Mouse (Mus musculus) hindbrain, embryonic 14.5 days (tissue): ENCODE results near the gene Stk4. TPM values are rescaled to one million over a fixed set of nuclear protein-coding genes. Genes with fewer than 3 reads are reported as not detected.
A peak's percentile ranks its signal among the peaks of the same experiment; 100 is the strongest.
"Not testable (repeated sequence)": the region's sequence is repeated elsewhere in the genome, so short reads cannot be mapped to it uniquely, and the experiment has no call there.

Experiments used
- ATAC-seq: fragments of 200-750 bp; cut with Nextera tagmentation; 2 replicates; pipeline ENCODE4 v1.8.0; 2017; ENCODE audit warnings: moderate number of reproducible peaks, mild to moderate bottlenecking, moderate TSS enrichment, moderate library complexity; ENCODE audit not compliant: low FRiP score
- DNase-seq: peaks from one replicate; pipeline ENCODE4 v3.0.0-alpha.2; 2015; ENCODE audit warnings: low spot score
- H3K27ac ChIP-seq: fragments of 300-500 bp; sonication (generic); 2 replicates; pipeline ENCODE4 v1.5.1; 2014; ENCODE audit warnings: mild to moderate bottlenecking, moderate library complexity
- H3K27me3 ChIP-seq: fragments of 300-500 bp; sonication (generic); 2 replicates; pipeline ENCODE4 v1.6.1; 2014; ENCODE audit warnings: mild to moderate bottlenecking, low read length, mixed read lengths; ENCODE audit not compliant: control insufficient read depth, insufficient read depth
- H3K36me3 ChIP-seq: fragments of 300-500 bp; sonication (generic); replicated peaks from 2 replicates; pipeline ENCODE4 v1.6.1; 2014; ENCODE audit not compliant: control insufficient read depth, insufficient read depth
- H3K4me1 ChIP-seq: fragments of 300-500 bp; sonication (generic); replicated peaks from 2 replicates; pipeline ENCODE4 v1.6.1; 2014; ENCODE audit warnings: antibody characterized with exemption, low read length, mixed read lengths; ENCODE audit not compliant: control insufficient read depth, insufficient read depth
- H3K4me2 ChIP-seq: fragments of 300-500 bp; sonication (generic); replicated peaks from 2 replicates; pipeline ENCODE4 v1.6.1; 2014; ENCODE audit warnings: mild to moderate bottlenecking, moderate library complexity
- H3K4me3 ChIP-seq: fragments of 300-500 bp; sonication (generic); replicated peaks from 2 replicates; pipeline ENCODE4 v1.5.1; 2014; ENCODE audit warnings: mild to moderate bottlenecking, low read length
- H3K9ac ChIP-seq: fragments of 300-500 bp; sonication (generic); 2 replicates; pipeline ENCODE4 v1.6.1; 2014
- H3K9me3 ChIP-seq: fragments of 300-500 bp; sonication (generic); 2 replicates; pipeline ENCODE4 v1.6.1; 2016; ENCODE audit warnings: low read length; ENCODE audit not compliant: control insufficient read depth
- WGBS: fragments of 180-500 bp; shearing (Covaris S2); extraction: QIAGEN DNeasy Blood & Tissue Kit; methylation state at CpG from one replicate; pipeline ENCODE4 v1.1.7; 2014; 5-methylcytosine and 5-hydroxymethylcytosine counted together
- polyA plus RNA-seq: library from polyadenylated mRNA; unstranded; fragments of >200 nt; fragmentation: Nextera tagmentation; extraction: Ambion mirVana; gene quantifications from 2 replicates; pipeline ENCODE4 v1.2.1, GENCODE M21; 2014

The Stk4 gene
- polyA plus RNA-seq, 1 experiment from 2014 or later: 27.4 TPM

- ATAC-seq (peak; percentile 37; the same call in 1 of the 2 replicates), DNase-seq (no peak)
- Histone ChIP-seq H3K4me3 (peak overlapping the region; percentile 20), H3K4me2 (peak overlapping the region; percentile 43), H3K27ac (no peak overlapping the region), H3K9me3 (no peaks in the 10 kb centered on the region), H3K9ac (no peak overlapping the region), H3K27me3 (no peaks in the 10 kb centered on the region), H3K4me1 (no peaks in the 10 kb centered on the region), H3K36me3 (peaks cover 11% of the 10 kb centered on the region)
- WGBS: 6% methylated on average over 16 of the region's 16 CpGs
Observed at GRCm38 (mm10) chr2:164047197-164047690, 22.9 kb upstream of the Stk4 start.

- Histone ChIP-seq H3K36me3 (peaks cover 71% of the 10 kb centered on the region), H3K27me3 (no peaks in the 10 kb centered on the region), H3K9ac (no peak overlapping the region), H3K27ac (no peak overlapping the region), H3K4me2 (no peak overlapping the region), H3K4me3 (no peak overlapping the region), H3K4me1 (no peaks in the 10 kb centered on the region), H3K9me3 (no peaks in the 10 kb centered on the region)
- ATAC-seq (no peak), DNase-seq (no peak)
- 92% methylated on average over 8 of the region's 8 CpGs for WGBS
Observed at GRCm38 (mm10) chr2:164053767-164054166, 16.4 kb upstream of the Stk4 start.

DNA sequence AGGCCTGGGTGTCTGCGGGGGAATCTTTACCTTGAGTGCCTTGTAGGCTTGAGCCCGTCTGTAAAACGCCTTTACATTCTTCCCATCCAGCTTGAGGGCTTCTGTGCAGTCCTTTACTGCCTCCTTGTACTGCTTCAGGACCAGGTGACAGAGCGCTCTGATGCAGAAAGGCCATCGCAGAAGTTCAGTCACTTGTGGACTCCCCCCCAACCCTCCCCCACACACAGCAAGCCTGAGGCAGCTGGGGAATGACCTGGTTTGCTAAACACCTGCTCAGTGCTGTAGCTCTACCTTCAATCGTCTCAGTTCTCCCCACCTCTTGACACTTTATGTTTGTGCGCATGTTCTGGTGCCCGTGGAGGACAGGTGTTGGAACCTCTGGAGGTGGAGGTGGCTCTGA is 15.5 kb upstream of the Stk4 start:
- ATAC-seq (no peak), DNase-seq (no peak)
- no peaks in the 10 kb centered on the region for H3K27me3 ChIP-seq
- no peak overlapping the region for H3K9ac ChIP-seq
- H3K4me2 ChIP-seq: no peak overlapping the region
- H3K36me3 ChIP-seq: peaks cover 80% of the 10 kb centered on the region
- H3K27ac ChIP-seq: no peak overlapping the region
- H3K9me3 ChIP-seq: no peaks in the 10 kb centered on the region
- H3K4me1 ChIP-seq: no peaks in the 10 kb centered on the region
- WGBS: 95% methylated on average over 8 of the region's 8 CpGs
- no peak overlapping the region for H3K4me3 ChIP-seq

GRCm38 (mm10) chr2:164059634-164060235 is 10.4 kb upstream of the Stk4 start:
- DNase-seq: no peak
- Histone ChIP-seq H3K9ac (no peak overlapping the region), H3K4me2 (no peak overlapping the region), H3K36me3 (peaks cover 91% of the 10 kb centered on the region), H3K27ac (no peak overlapping the region), H3K4me1 (no peaks in the 10 kb centered on the region), H3K27me3 (no peaks in the 10 kb centered on the region), H3K4me3 (no peak overlapping the region), H3K9me3 (no peaks in the 10 kb centered on the region)
- WGBS: 91% methylated on average over 8 of the region's 8 CpGs
- ATAC-seq: no peak

DNA sequence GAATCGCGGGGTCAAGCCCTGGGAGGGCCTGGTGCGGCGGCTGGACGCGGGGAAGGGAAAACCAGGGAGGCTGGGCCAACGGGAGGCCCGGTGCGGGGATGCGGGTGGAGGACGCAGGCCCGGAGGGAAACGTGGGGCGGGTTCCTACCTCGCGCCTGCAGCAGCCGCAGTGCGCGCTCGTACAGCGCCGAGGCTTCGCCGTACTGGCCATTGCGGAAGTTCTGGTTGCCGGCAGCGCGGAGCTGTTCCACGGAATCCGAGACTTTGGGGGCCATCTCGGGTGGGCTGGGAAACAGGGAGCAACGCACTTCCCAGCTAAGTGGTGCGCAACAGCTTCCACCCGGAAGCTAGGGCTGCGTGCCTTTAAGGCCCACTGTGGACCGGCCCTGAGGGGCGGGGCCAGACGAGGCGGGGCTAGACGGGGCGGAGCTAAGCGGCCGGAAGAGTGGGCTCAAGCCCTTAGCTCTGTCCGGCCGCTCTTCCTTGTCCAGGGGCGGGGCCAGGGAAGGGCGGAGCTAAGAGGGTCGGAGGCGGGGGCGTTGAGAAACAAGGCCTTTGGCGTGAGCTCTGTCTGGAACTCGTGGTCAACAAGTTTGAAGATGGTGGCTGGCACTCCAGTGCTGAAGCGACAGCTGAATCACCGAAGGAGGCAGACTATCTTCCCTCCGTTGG is 779 bp downstream of the Stk4 start, which contains the start of gene Tomm34:
Gene Tomm34 (minus strand): TSS at position 405 of the 672 bp plus-strand sequence.
- peak within 1 kb of the TSS; percentile 85 for H3K27ac ChIP-seq
- no peaks in the 10 kb centered on the region for H3K9me3 ChIP-seq
- peak within 1 kb of the TSS; percentile 85 for H3K9ac ChIP-seq
- peaks cover 19% of the 10 kb centered on the region for H3K4me1 ChIP-seq
- WGBS: under 1% methylated on average over 43 of the region's 55 CpGs
- H3K4me2 ChIP-seq: peak within 1 kb of the TSS; percentile 88
- ATAC-seq (peak; percentile 93), DNase-seq (peak; percentile 95)
- H3K4me3 ChIP-seq: peak within 1 kb of the TSS; percentile 95
- H3K27me3 ChIP-seq: no peaks in the 10 kb centered on the region
- H3K36me3 ChIP-seq: peaks cover 9% of the 10 kb centered on the region; the same call in 1 of the 2 replicates

DNA sequence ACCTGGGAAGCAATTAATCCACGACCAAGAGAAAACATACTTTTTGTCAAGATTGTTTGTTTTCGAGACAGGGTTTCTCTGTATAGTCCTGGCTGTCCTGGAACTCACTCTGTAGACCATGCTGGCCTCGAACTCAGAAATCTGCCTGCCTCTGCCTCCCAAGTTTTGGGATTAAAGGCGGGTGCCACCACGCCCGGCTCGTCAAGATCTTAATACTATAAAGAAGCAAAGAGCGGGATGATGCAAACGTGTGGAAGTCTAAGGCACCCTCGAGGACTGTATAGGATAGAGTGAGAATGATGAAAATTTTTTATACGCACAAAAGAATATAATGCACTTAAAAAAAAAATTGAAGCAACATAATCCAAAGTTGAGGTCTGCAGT is 1.3 kb downstream of the Stk4 start:
- H3K27me3 ChIP-seq, H3K36me3 ChIP-seq, H3K9me3 ChIP-seq, ATAC-seq, DNase-seq: not testable (repeated sequence)
- Histone ChIP-seq H3K27ac (peak overlapping the region; percentile 85), H3K4me3 (peak overlapping the region; percentile 95), H3K4me2 (peak overlapping the region; percentile 88), H3K4me1 (peaks cover 19% of the 10 kb centered on the region), H3K9ac (peak overlapping the region; percentile 85; the same call in 1 of the 2 replicates)
- WGBS: 79% methylated on average over 11 of the region's 11 CpGs

- WGBS: 92% methylated on average over 2 of the region's 2 CpGs
- ATAC-seq (no peak), DNase-seq (no peak)
- Histone ChIP-seq H3K9ac (no peak overlapping the region), H3K27ac (no peak overlapping the region), H3K4me2 (no peak overlapping the region), H3K36me3 (0 out of 2 replicates have a peak, but pooled peaks cover 4% of the 10 kb centered on the region), H3K4me1 (peaks cover 19% of the 10 kb centered on the region), H3K4me3 (no peak overlapping the region), H3K9me3 (no peaks in the 10 kb centered on the region), H3K27me3 (no peaks in the 10 kb centered on the region)
Observed at GRCm38 (mm10) chr2:164072109-164072508, 2.0 kb downstream of the Stk4 start.

GRCm38 (mm10) chr2:164073120-164073519 is 3.0 kb downstream of the Stk4 start:
- Histone ChIP-seq H3K4me1 (peaks cover 19% of the 10 kb centered on the region), H3K27me3 (no peaks in the 10 kb centered on the region), H3K4me3 (no peak overlapping the region), H3K27ac (no peak overlapping the region), H3K4me2 (no peak overlapping the region), H3K9me3 (no peaks in the 10 kb centered on the region), H3K36me3 (0 out of 2 replicates have a peak, but pooled peaks cover 4% of the 10 kb centered on the region), H3K9ac (no peak overlapping the region)
- 90% methylated on average over 7 of the region's 7 CpGs for WGBS
- ATAC-seq: no peak
- DNase-seq: no peak

DNA sequence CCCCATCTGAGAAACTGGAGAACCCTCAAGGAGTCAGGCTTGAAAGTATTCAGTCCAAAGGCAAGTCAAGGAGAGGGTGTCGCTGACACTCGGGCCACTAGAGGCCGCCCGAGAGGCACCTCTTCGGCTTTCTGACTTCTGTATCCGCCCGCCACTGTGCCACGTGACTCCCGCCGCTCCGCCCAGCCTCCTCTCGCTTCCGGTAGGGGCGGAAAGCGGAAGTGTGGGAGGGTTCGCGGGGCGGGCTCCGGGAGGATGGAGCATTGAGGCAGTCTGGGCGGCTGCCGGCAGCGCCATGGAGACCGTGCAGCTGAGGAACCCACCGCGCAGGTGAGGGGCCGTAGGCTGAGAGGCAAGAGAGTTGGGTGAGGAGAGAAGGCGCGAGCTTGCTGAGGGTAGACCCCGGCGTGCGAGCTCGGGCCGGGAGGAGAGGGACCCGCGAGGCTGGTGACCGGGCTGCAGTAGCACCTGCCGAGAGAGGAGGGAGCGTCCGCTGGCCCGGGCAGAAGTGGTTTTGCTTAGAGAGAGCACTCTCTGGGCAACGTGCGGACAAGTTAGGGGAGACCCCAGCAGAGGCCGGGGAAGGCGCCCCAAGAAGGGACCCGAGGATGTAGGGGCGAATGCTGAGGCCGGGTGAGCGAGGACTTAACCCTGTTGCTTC is 3.9 kb downstream of the Stk4 start:
- WGBS: under 1% methylated on average over 47 of the region's 48 CpGs

More for the DNA sequence above, 3.9 kb downstream of the Stk4 start:
- Histone ChIP-seq H3K27me3 (no peaks in the 10 kb centered on the region), H3K36me3 (0 out of 2 replicates have a peak, but pooled peaks cover 4% of the 10 kb centered on the region), H3K4me2 (peak overlapping the region; percentile 79), H3K9me3 (no peaks in the 10 kb centered on the region), H3K27ac (peak overlapping the region; percentile 68), H3K4me3 (peak overlapping the region; percentile 86), H3K4me1 (peaks cover 17% of the 10 kb centered on the region), H3K9ac (peak overlapping the region; percentile 80)
- peak; percentile 91 for ATAC-seq
- DNase-seq: peak; percentile 98
